Mouse (Mus musculus): Measurements from ENCODE around the gene Ttc23.

DNA sequence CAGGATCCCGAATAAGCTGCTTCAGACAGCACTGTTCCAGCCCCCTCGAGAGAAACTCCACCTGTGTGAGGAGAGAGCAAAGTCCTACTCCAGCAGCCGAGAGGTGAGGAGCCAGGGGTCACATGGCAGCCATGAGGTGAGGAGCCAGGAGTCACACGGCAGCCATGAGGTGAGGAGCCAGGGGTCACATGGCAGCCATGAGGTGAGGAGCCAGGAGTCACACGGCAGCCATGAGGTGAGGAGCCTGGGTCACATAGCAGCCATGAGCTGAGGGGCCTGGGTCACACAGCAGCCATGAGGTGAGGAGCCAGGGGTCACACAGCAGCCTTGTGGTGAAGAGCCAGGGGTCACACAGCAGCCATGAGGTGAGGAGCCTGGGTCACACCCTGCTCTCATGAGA lies 15.2 kb downstream of the Ttc23 start:
- TF ChIP-seq CTCF (IDR thresholded peaks at IDR 0.05; ENCODE audit: low read depth, low read length) (no peak), POLR2A (IDR thresholded peaks at IDR 0.05; ENCODE audit: extremely low read depth, insufficient read depth, low read length) (no peak)

Data from liver, adult 2 months (tissue).